ENCODE assay signal across 23 mouse cellular contexts in genomic region chr10:15395295-15395694, GRCm38 (mm10).
A peak's percentile ranks its signal among the peaks of the same experiment; 100 is the strongest.
DNase-seq lines count a peak whose midpoint lies in the region; ATAC-seq lines count a peak whose summit lies in the region.
"Had no signal": no experiment of that assay in that cellular context is flagged by ENCODE, and none has a peak within 500 bp of the region (broad histone marks: within the 10 kb centered on the region; RNA-seq: fewer than 3 reads in every experiment).

No protein-coding gene starts in this region.

- no peaks in the 10 kb centered on the region for H3K36me3 ChIP-seq in embryonic facial prominence, embryonic 11.5 days (replicated peaks; ENCODE audit: control insufficient read depth, insufficient read depth, low read depth, low read length)
- no peaks in the 10 kb centered on the region for H3K36me3 ChIP-seq in embryonic facial prominence, embryonic 10.5 days (replicated peaks)
- H3K36me3 ChIP-seq in midbrain, embryonic 11.5 days (ENCODE audit: control insufficient read depth, insufficient read depth, low read length): no peaks in the 10 kb centered on the region
- no peaks in the 10 kb centered on the region for H3K36me3 ChIP-seq in midbrain, embryonic 13.5 days
- H3K36me3 ChIP-seq in embryonic facial prominence, embryonic 14.5 days (ENCODE audit: control insufficient read depth, insufficient read depth, low read length): no peaks in the 10 kb centered on the region
- H3K36me3 ChIP-seq in forebrain, embryonic 13.5 days (ENCODE audit: poor library complexity, severe bottlenecking): no peaks in the 10 kb centered on the region
- H3K36me3 ChIP-seq in hindbrain, embryonic 11.5 days (ENCODE audit: control insufficient read depth, insufficient read depth, low read length): no peaks in the 10 kb centered on the region
- H3K36me3 ChIP-seq: embryonic facial prominence, embryonic 12.5 days; embryonic facial prominence, embryonic 15.5 days; forebrain, embryonic 10.5 days; forebrain, embryonic 12.5 days had no signal

- H3K9me3 ChIP-seq in embryonic facial prominence, embryonic 11.5 days (replicated peaks; ENCODE audit: control insufficient read depth, low read length): no peaks in the 10 kb centered on the region
- no peaks in the 10 kb centered on the region for H3K9me3 ChIP-seq in embryonic facial prominence, embryonic 10.5 days
- no peaks in the 10 kb centered on the region for H3K9me3 ChIP-seq in midbrain, embryonic 11.5 days (ENCODE audit: control insufficient read depth, low read length)
- no peaks in the 10 kb centered on the region for H3K9me3 ChIP-seq in midbrain, embryonic 13.5 days
- H3K9me3 ChIP-seq in embryonic facial prominence, embryonic 14.5 days (ENCODE audit: control insufficient read depth, low read length): no peaks in the 10 kb centered on the region
- no peaks in the 10 kb centered on the region for H3K9me3 ChIP-seq in forebrain, embryonic 13.5 days (replicated peaks)
- H3K9me3 ChIP-seq in hindbrain, embryonic 11.5 days (ENCODE audit: control insufficient read depth, low read length): no peaks in the 10 kb centered on the region
- H3K9me3 ChIP-seq: embryonic facial prominence, embryonic 12.5 days; embryonic facial prominence, embryonic 15.5 days; forebrain, embryonic 10.5 days; forebrain, embryonic 12.5 days had no signal

- ATAC-seq in embryonic facial prominence, embryonic 11.5 days (replicated peaks; ENCODE audit: insufficient number of reproducible peaks, low FRiP score, low TSS enrichment, low read depth): no peak
- ATAC-seq in midbrain, embryonic 11.5 days (ENCODE audit: low FRiP score): no peak
- no peak for ATAC-seq in midbrain, embryonic 13.5 days
- ATAC-seq in embryonic facial prominence, embryonic 14.5 days (ENCODE audit: low read depth): no peak
- ATAC-seq in forebrain, embryonic 13.5 days: no peak
- no peak for ATAC-seq in hindbrain, embryonic 11.5 days (ENCODE audit: low FRiP score)
- ATAC-seq: activated CD4-positive, CD25-positive, alpha-beta regulatory T cell, adult 4 months; forebrain, postnatal 0 days; Patski had no signal

- no peak overlapping the region for H3K9ac ChIP-seq in embryonic facial prominence, embryonic 11.5 days (replicated peaks; ENCODE audit: low read length)
- no peak overlapping the region for H3K9ac ChIP-seq in midbrain, embryonic 11.5 days (ENCODE audit: low read length)
- no peak overlapping the region for H3K9ac ChIP-seq in midbrain, embryonic 13.5 days (replicated peaks)
- no peak overlapping the region for H3K9ac ChIP-seq in embryonic facial prominence, embryonic 14.5 days (ENCODE audit: low read depth, low read length)
- no peak overlapping the region for H3K9ac ChIP-seq in forebrain, embryonic 13.5 days
- H3K9ac ChIP-seq in hindbrain, embryonic 11.5 days (ENCODE audit: low read depth, low read length): no peak overlapping the region
- H3K9ac ChIP-seq: embryonic facial prominence, embryonic 12.5 days; embryonic facial prominence, embryonic 15.5 days; forebrain, embryonic 12.5 days; forebrain, postnatal 0 days had no signal

- no peaks in the 10 kb centered on the region for H3K27me3 ChIP-seq in embryonic facial prominence, embryonic 11.5 days (ENCODE audit: control insufficient read depth, insufficient read depth, low read length)
- H3K27me3 ChIP-seq in embryonic facial prominence, embryonic 10.5 days (replicated peaks; ENCODE audit: low read depth, poor library complexity, severe bottlenecking): no peaks in the 10 kb centered on the region
- no peaks in the 10 kb centered on the region for H3K27me3 ChIP-seq in midbrain, embryonic 11.5 days (ENCODE audit: control insufficient read depth, insufficient read depth, low read length)
- H3K27me3 ChIP-seq in midbrain, embryonic 13.5 days: no peaks in the 10 kb centered on the region
- H3K27me3 ChIP-seq in embryonic facial prominence, embryonic 14.5 days (replicated peaks; ENCODE audit: control insufficient read depth, insufficient read depth, low read length): no peaks in the 10 kb centered on the region
- H3K27me3 ChIP-seq in forebrain, embryonic 13.5 days: no peaks in the 10 kb centered on the region
- no peaks in the 10 kb centered on the region for H3K27me3 ChIP-seq in hindbrain, embryonic 11.5 days (ENCODE audit: control insufficient read depth, insufficient read depth, low read length)
- H3K27me3 ChIP-seq: embryonic facial prominence, embryonic 12.5 days; embryonic facial prominence, embryonic 15.5 days; forebrain, embryonic 12.5 days; Patski had no signal

- DNase-seq in embryonic facial prominence, embryonic 11.5 days (ENCODE audit: low spot score): peak; percentile 32
- DNase-seq in embryonic facial prominence, embryonic 10.5 days (ENCODE audit: low spot score): no peak
- peak; percentile 19 for DNase-seq in midbrain, embryonic 11.5 days (ENCODE audit: low spot score, missing footprints)
- peak; percentile 64 for DNase-seq in embryonic facial prominence, embryonic 14.5 days (ENCODE audit: low spot score)
- no peak for DNase-seq in hindbrain, embryonic 11.5 days (ENCODE audit: low spot score)
- DNase-seq: adrenal gland, adult 8-10 months; adrenal gland, postnatal 14 days; adrenal gland, postnatal 36 days; cerebellum, adult 11-12 months; cerebellum, adult 2 months; cerebellum, adult 9-10 months; cerebellum, postnatal 10 days; cerebellum, postnatal 25 days; forebrain, postnatal 0 days had no signal

- no peaks in the 10 kb centered on the region for H3K4me1 ChIP-seq in embryonic facial prominence, embryonic 11.5 days (ENCODE audit: control insufficient read depth, insufficient read depth, low read length)
- H3K4me1 ChIP-seq in embryonic facial prominence, embryonic 10.5 days: no peaks in the 10 kb centered on the region
- no peaks in the 10 kb centered on the region for H3K4me1 ChIP-seq in midbrain, embryonic 11.5 days (ENCODE audit: control insufficient read depth, insufficient read depth, low read length)
- H3K4me1 ChIP-seq in midbrain, embryonic 13.5 days (replicated peaks): no peaks in the 10 kb centered on the region
- peaks cover 10% of the 10 kb centered on the region; the same call in 1 of the 2 replicates for H3K4me1 ChIP-seq in embryonic facial prominence, embryonic 14.5 days (ENCODE audit: control insufficient read depth, insufficient read depth, low read length)
- H3K4me1 ChIP-seq in forebrain, embryonic 13.5 days: no peaks in the 10 kb centered on the region
- H3K4me1 ChIP-seq in hindbrain, embryonic 11.5 days (replicated peaks; ENCODE audit: control insufficient read depth, insufficient read depth, low read length): no peaks in the 10 kb centered on the region
- H3K4me1 ChIP-seq: embryonic facial prominence, embryonic 12.5 days; embryonic facial prominence, embryonic 15.5 days; forebrain, embryonic 10.5 days; forebrain, embryonic 12.5 days had no signal

- H3K4me3 ChIP-seq in embryonic facial prominence, embryonic 11.5 days (ENCODE audit: low read depth, low read length): no peak overlapping the region
- H3K4me3 ChIP-seq in embryonic facial prominence, embryonic 10.5 days: no peak overlapping the region
- no peak overlapping the region for H3K4me3 ChIP-seq in midbrain, embryonic 11.5 days (ENCODE audit: low read depth, low read length)
- H3K4me3 ChIP-seq in midbrain, embryonic 13.5 days (replicated peaks): no peak overlapping the region
- H3K4me3 ChIP-seq in embryonic facial prominence, embryonic 14.5 days (ENCODE audit: low read depth, low read length): no peak overlapping the region
- H3K4me3 ChIP-seq in forebrain, embryonic 13.5 days: no peak overlapping the region
- no peak overlapping the region for H3K4me3 ChIP-seq in hindbrain, embryonic 11.5 days (ENCODE audit: low read depth, low read length)
- H3K4me3 ChIP-seq: embryonic facial prominence, embryonic 12.5 days; embryonic facial prominence, embryonic 15.5 days; erythroblast, embryonic 14.5 days; forebrain, embryonic 10.5 days; forebrain, embryonic 12.5 days had no signal

- H3K27ac ChIP-seq in embryonic facial prominence, embryonic 11.5 days (replicated peaks; ENCODE audit: low read depth, low read length): no peak overlapping the region
- no peak overlapping the region for H3K27ac ChIP-seq in embryonic facial prominence, embryonic 10.5 days (replicated peaks)
- H3K27ac ChIP-seq in midbrain, embryonic 11.5 days (ENCODE audit: low read depth, low read length): no peak overlapping the region
- H3K27ac ChIP-seq in midbrain, embryonic 13.5 days: no peak overlapping the region
- no peak overlapping the region for H3K27ac ChIP-seq in embryonic facial prominence, embryonic 14.5 days (replicated peaks; ENCODE audit: low read depth, low read length)
- no peak overlapping the region for H3K27ac ChIP-seq in forebrain, embryonic 13.5 days
- no peak overlapping the region for H3K27ac ChIP-seq in hindbrain, embryonic 11.5 days (ENCODE audit: low read depth, low read length)
- H3K27ac ChIP-seq: embryonic facial prominence, embryonic 12.5 days; embryonic facial prominence, embryonic 15.5 days; forebrain, embryonic 10.5 days; forebrain, embryonic 12.5 days had no signal

- 33% methylated on average over 2 of the region's 2 CpGs for WGBS in embryonic facial prominence, embryonic 11.5 days
- WGBS in embryonic facial prominence, embryonic 10.5 days: 52% methylated on average over 2 of the region's 2 CpGs
- WGBS in midbrain, embryonic 11.5 days: 78% methylated on average over 2 of the region's 2 CpGs
- 82% methylated on average over 2 of the region's 2 CpGs for WGBS in midbrain, embryonic 13.5 days
- WGBS in embryonic facial prominence, embryonic 14.5 days: 32% methylated on average over 2 of the region's 2 CpGs
- 69% methylated on average over 2 of the region's 2 CpGs for WGBS in forebrain, embryonic 13.5 days
- 67% methylated on average over 2 of the region's 2 CpGs for WGBS in hindbrain, embryonic 11.5 days

- H3K4me2 ChIP-seq in embryonic facial prominence, embryonic 11.5 days (ENCODE audit: low read depth, low read length): no peak overlapping the region
- H3K4me2 ChIP-seq in midbrain, embryonic 11.5 days: no peak overlapping the region
- no peak overlapping the region for H3K4me2 ChIP-seq in midbrain, embryonic 13.5 days (replicated peaks)
- H3K4me2 ChIP-seq in embryonic facial prominence, embryonic 14.5 days (ENCODE audit: low read depth, low read length): no peak overlapping the region
- no peak overlapping the region for H3K4me2 ChIP-seq in forebrain, embryonic 13.5 days
- H3K4me2 ChIP-seq in hindbrain, embryonic 11.5 days (replicated peaks; ENCODE audit: low read depth, low read length): no peak overlapping the region
- H3K4me2 ChIP-seq: embryonic facial prominence, embryonic 12.5 days; embryonic facial prominence, embryonic 15.5 days; forebrain, embryonic 12.5 days had no signal

Comparison
In these comparisons a context has a peak if more than half of its experiments do, and no peak if none do; other contexts are left out.
1. DNase-seq: peak in embryonic facial prominence, embryonic 11.5 days (single experiment), midbrain, embryonic 11.5 days (single experiment) and embryonic facial prominence, embryonic 14.5 days (single experiment); none in embryonic facial prominence, embryonic 10.5 days (single experiment) and hindbrain, embryonic 11.5 days (single experiment).